Mouse (Mus musculus): Measurements from ENCODE around the gene Tcp11l2.

- TF ChIP-seq CTCF (IDR thresholded peaks at IDR 0.05; ENCODE audit: borderline replicate concordance, control insufficient read depth, extremely low read depth, insufficient read depth, low read length, poor library complexity) = no peak
- TF ChIP-seq POLR2A (IDR thresholded peaks at IDR 0.05; ENCODE audit: control insufficient read depth, extremely low read depth, insufficient read depth, low read length, poor library complexity) = no peak
Measured at GRCm38 (mm10) chr10:84611664-84612063, 35.2 kb downstream of the Tcp11l2 start.
